Mouse (Mus musculus) embryonic fibroblast, embryonic 13.5 days (primary cell): ENCODE data around the gene Tasp1.

ENCODE experiments used
- CTCF ChIP-seq: IDR thresholded peaks from 2 replicates; pipeline ENCODE4 v1.5.1; 2011; ENCODE audit warnings: mild to moderate bottlenecking, control low read depth, low read length, moderate library complexity, borderline replicate concordance; ENCODE audit not compliant: insufficient read depth
- POLR2A ChIP-seq: IDR thresholded peaks from 2 replicates; pipeline ENCODE4 v1.6.1; 2011; ENCODE audit warnings: low read depth, mild to moderate bottlenecking, control low read depth, low read length, moderate library complexity

- no peak for TF ChIP-seq CTCF
- no peak for TF ChIP-seq POLR2A
These were observed 160.0 kb downstream of the Tasp1 start for GRCm38 (mm10) chr2:139906441-139907157.
